Mouse (Mus musculus): ENCODE data around the gene Gper1. TPM values are rescaled to one million over a fixed set of nuclear protein-coding genes. Genes with fewer than 3 reads are reported as not detected.

Gene Gper1
- polyA plus RNA-seq, 1 experiment = 0.39 TPM

GRCm38 (mm10) chr5:139425198-139425597 is 2.2 kb downstream of the Gper1 start:
- Histone ChIP-seq H3K4me1 (ENCODE audit: control insufficient read depth, insufficient read depth, insufficient read length) (no peaks in the 10 kb centered on the region), H3K36me3 (ENCODE audit: control insufficient read depth, insufficient read depth, low read length) (no peaks in the 10 kb centered on the region), H3K27me3 (ENCODE audit: control insufficient read depth, insufficient read depth, low read length) (no peaks in the 10 kb centered on the region), H3K27ac (ENCODE audit: insufficient read depth, low read length) (no peak overlapping the region), H3K4me3 (ENCODE audit: extremely low read depth, insufficient read depth, insufficient read length) (no peak overlapping the region)
- no peak for TF ChIP-seq POLR2A (IDR thresholded peaks at IDR 0.05; ENCODE audit: low read depth, low read length)
- TF ChIP-seq CTCF (IDR thresholded peaks at IDR 0.05; ENCODE audit: extremely low read depth, insufficient read depth, insufficient read length, insufficient replicate concordance) = no peak
- no peak for DNase-seq (ENCODE audit: low read depth in 1 of 2, low spot score in 2 of 2)
- 82% methylated on average over 9 of the region's 9 CpGs for WGBS

- H3K4me3 ChIP-seq (ENCODE audit: extremely low read depth, insufficient read depth, insufficient read length) = no peak overlapping the region
- WGBS = 91% methylated on average over 9 of the region's 9 CpGs
- no peaks in the 10 kb centered on the region for H3K27me3 ChIP-seq (ENCODE audit: control insufficient read depth, insufficient read depth, low read length)
- no peaks in the 10 kb centered on the region for H3K4me1 ChIP-seq (ENCODE audit: control insufficient read depth, insufficient read depth, insufficient read length)
- no peak for TF ChIP-seq CTCF (IDR thresholded peaks at IDR 0.05; ENCODE audit: extremely low read depth, insufficient read depth, insufficient read length, insufficient replicate concordance)
- TF ChIP-seq POLR2A (IDR thresholded peaks at IDR 0.05; ENCODE audit: low read depth, low read length) = no peak
- no peak for DNase-seq (ENCODE audit: low read depth in 1 of 2, low spot score in 2 of 2)
- H3K36me3 ChIP-seq (ENCODE audit: control insufficient read depth, insufficient read depth, low read length) = no peaks in the 10 kb centered on the region
- no peak overlapping the region for H3K27ac ChIP-seq (ENCODE audit: insufficient read depth, low read length)
Measured at GRCm38 (mm10) chr5:139427001-139427400, 4.0 kb downstream of the Gper1 start.

- no peak for TF ChIP-seq POLR2A (IDR thresholded peaks at IDR 0.05; ENCODE audit: low read depth, low read length)
- no peak for TF ChIP-seq CTCF (IDR thresholded peaks at IDR 0.05; ENCODE audit: extremely low read depth, insufficient read depth, insufficient read length, insufficient replicate concordance)
- Histone ChIP-seq H3K36me3 (ENCODE audit: control insufficient read depth, insufficient read depth, low read length) (no peaks in the 10 kb centered on the region), H3K27ac (ENCODE audit: insufficient read depth, low read length) (no peak overlapping the region), H3K4me1 (ENCODE audit: control insufficient read depth, insufficient read depth, insufficient read length) (no peaks in the 10 kb centered on the region), H3K27me3 (ENCODE audit: control insufficient read depth, insufficient read depth, low read length) (no peaks in the 10 kb centered on the region), H3K4me3 (ENCODE audit: extremely low read depth, insufficient read depth, insufficient read length) (no peak overlapping the region)
- 79% methylated on average over 9 of the region's 9 CpGs for WGBS
- no peak for DNase-seq (ENCODE audit: low read depth in 1 of 2, low spot score in 2 of 2)
Measured at GRCm38 (mm10) chr5:139427989-139428388, 5.0 kb downstream of the Gper1 start.

GRCm38 (mm10) chr5:139429818-139430341 is 6.9 kb downstream of the Gper1 start:
- Histone ChIP-seq H3K27ac (ENCODE audit: insufficient read depth, low read length) (no peak overlapping the region), H3K27me3 (ENCODE audit: control insufficient read depth, insufficient read depth, low read length) (no peaks in the 10 kb centered on the region), H3K4me3 (ENCODE audit: extremely low read depth, insufficient read depth, insufficient read length) (no peak overlapping the region), H3K4me1 (ENCODE audit: control insufficient read depth, insufficient read depth, insufficient read length) (no peaks in the 10 kb centered on the region), H3K36me3 (ENCODE audit: control insufficient read depth, insufficient read depth, low read length) (no peaks in the 10 kb centered on the region)
- TF ChIP-seq CTCF (IDR thresholded peaks at IDR 0.05; ENCODE audit: extremely low read depth, insufficient read depth, insufficient read length, insufficient replicate concordance) (no peak), POLR2A (IDR thresholded peaks at IDR 0.05; ENCODE audit: low read depth, low read length) (no peak)
- WGBS = 38% methylated on average over 12 of the region's 12 CpGs
- DNase-seq (ENCODE audit: low read depth in 1 of 2, low spot score in 2 of 2) = no peak

- 93% methylated on average over 6 of the region's 6 CpGs for WGBS
- H3K36me3 ChIP-seq (ENCODE audit: control insufficient read depth, insufficient read depth, low read length) = no peaks in the 10 kb centered on the region
- H3K4me3 ChIP-seq (ENCODE audit: extremely low read depth, insufficient read depth, insufficient read length) = no peak overlapping the region
Measured at GRCm38 (mm10) chr5:139432333-139432732, 9.4 kb downstream of the Gper1 start.

GRCm38 (mm10) chr5:139432747-139433508 is 10.0 kb downstream of the Gper1 start:
- Histone ChIP-seq H3K4me1 (ENCODE audit: control insufficient read depth, insufficient read depth, insufficient read length) (no peaks in the 10 kb centered on the region), H3K27me3 (ENCODE audit: control insufficient read depth, insufficient read depth, low read length) (no peaks in the 10 kb centered on the region), H3K4me3 (ENCODE audit: extremely low read depth, insufficient read depth, insufficient read length) (no peak overlapping the region), H3K27ac (ENCODE audit: insufficient read depth, low read length) (no peak overlapping the region), H3K36me3 (ENCODE audit: control insufficient read depth, insufficient read depth, low read length) (no peaks in the 10 kb centered on the region)
- WGBS = 85% methylated on average over 7 of the region's 7 CpGs
- TF ChIP-seq POLR2A (IDR thresholded peaks at IDR 0.05; ENCODE audit: low read depth, low read length) (no peak), CTCF (IDR thresholded peaks at IDR 0.05; ENCODE audit: extremely low read depth, insufficient read depth, insufficient read length, insufficient replicate concordance) (no peak)
- no peak for DNase-seq (ENCODE audit: low read depth in 1 of 2, low spot score in 2 of 2)

More at GRCm38 (mm10) chr5:139432333-139432732, 9.4 kb downstream of the Gper1 start:
- Histone ChIP-seq H3K27ac (ENCODE audit: insufficient read depth, low read length) (no peak overlapping the region), H3K27me3 (ENCODE audit: control insufficient read depth, insufficient read depth, low read length) (no peaks in the 10 kb centered on the region), H3K4me1 (ENCODE audit: control insufficient read depth, insufficient read depth, insufficient read length) (no peaks in the 10 kb centered on the region)
- no peak for DNase-seq (ENCODE audit: low read depth in 1 of 2, low spot score in 2 of 2)
- no peak for TF ChIP-seq CTCF (IDR thresholded peaks at IDR 0.05; ENCODE audit: extremely low read depth, insufficient read depth, insufficient read length, insufficient replicate concordance)
- TF ChIP-seq POLR2A (IDR thresholded peaks at IDR 0.05; ENCODE audit: low read depth, low read length) = no peak
